In the genomic region with DNA sequence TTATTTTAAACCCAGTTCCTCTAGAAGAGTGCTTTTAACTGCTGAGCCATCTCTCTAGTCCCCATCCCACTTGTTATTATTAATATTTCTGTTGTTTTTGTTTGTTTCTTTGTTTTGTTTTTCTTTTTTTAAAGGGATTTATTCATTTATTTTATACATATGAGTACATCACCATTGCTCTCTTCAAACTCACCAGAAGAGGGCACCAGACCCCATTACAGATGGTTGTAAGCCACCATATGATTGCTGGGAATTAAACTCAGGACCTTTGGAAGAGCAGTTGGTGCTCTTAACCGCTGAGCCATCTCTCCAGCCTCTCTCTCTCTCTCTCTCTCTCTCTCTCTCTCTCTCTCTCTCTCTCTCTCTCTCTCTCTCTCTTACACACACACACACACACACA, we compare ENCODE assay signal across 30 mouse cellular contexts. TPM values are rescaled to one million over a fixed set of nuclear protein-coding genes. Genes with fewer than 3 reads are reported as not detected.
"Had no signal": no experiment of that assay in that cellular context is flagged by ENCODE, and none has a peak within 500 bp of the region (broad histone marks: within the 10 kb centered on the region; RNA-seq: fewer than 3 reads in every experiment).

No protein-coding gene starts in this region.

RNA-seq across cellular contexts. Expression of gene Fgf15, which starts 5.7 kb away (rescaled TPM):
- total RNA-seq: gastrocnemius, adult 18-20 months; gastrocnemius, adult 8-10 months; gastrocnemius, postnatal 14 days; gastrocnemius, postnatal 36 days; heart, adult 8-10 months; heart, postnatal 10 days; heart, postnatal 25 days; heart, postnatal 4 days; layer of hippocampus, adult 8-10 months; layer of hippocampus, postnatal 14 days; layer of hippocampus, postnatal 36 days; left cerebral cortex, adult 18-20 months; left cerebral cortex, adult 8-10 months; left cerebral cortex, postnatal 10 days; left cerebral cortex, postnatal 25 days; liver, adult 2 months had no signal
- polyA plus RNA-seq: heart, embryonic 12.5 days; heart, embryonic 14.5 days; inflammation-experienced regulatory T-cells, adult 6 months; kidney, adult 2 months; limb, embryonic 15.5 days; liver, adult 2 months; liver, embryonic 12.5 days had no signal

RNA-seq across cellular contexts. Expression of gene Fgf4, which starts 43.5 kb away (rescaled TPM):
- total RNA-seq: gastrocnemius, adult 18-20 months; gastrocnemius, adult 8-10 months; heart, adult 8-10 months; heart, postnatal 10 days; heart, postnatal 25 days; heart, postnatal 4 days; layer of hippocampus, adult 8-10 months; layer of hippocampus, postnatal 14 days; layer of hippocampus, postnatal 36 days; left cerebral cortex, adult 18-20 months; left cerebral cortex, adult 8-10 months; left cerebral cortex, postnatal 10 days; left cerebral cortex, postnatal 25 days; left cerebral cortex, postnatal 4 days; liver, adult 2 months had no signal
- polyA plus RNA-seq: gonadal fat pad, adult 2 months; heart, embryonic 12.5 days; heart, embryonic 14.5 days; hindbrain, embryonic 10.5 days; hindbrain, embryonic 14.5 days; hindbrain, embryonic 16.5 days; inflammation-experienced regulatory T-cells, adult 6 months; intestine, embryonic 15.5 days; kidney, adult 2 months; kidney, embryonic 15.5 days; liver, adult 2 months; liver, embryonic 12.5 days had no signal

RNA-seq across cellular contexts. Expression of gene Fgf3, which starts 52.8 kb away (rescaled TPM):
- total RNA-seq: gastrocnemius, adult 18-20 months; gastrocnemius, adult 8-10 months; gastrocnemius, postnatal 14 days; gastrocnemius, postnatal 36 days; heart, adult 8-10 months; heart, postnatal 10 days; heart, postnatal 25 days; heart, postnatal 4 days; layer of hippocampus, postnatal 36 days; liver, adult 2 months had no signal
- polyA plus RNA-seq: gonadal fat pad, adult 2 months; heart, embryonic 14.5 days; inflammation-experienced regulatory T-cells, adult 6 months; intestine, embryonic 15.5 days; kidney, adult 2 months; limb, embryonic 11.5 days; liver, adult 2 months had no signal
